Mouse (Mus musculus): Measurements from ENCODE around the gene Unc93a2.
"Not testable (repeated sequence)": the region's sequence is repeated elsewhere in the genome, so short reads cannot be mapped to it uniquely, and the experiment has no call there.

- not testable (repeated sequence) for TF ChIP-seq CTCF (IDR thresholded peaks at IDR 0.05; ENCODE audit: extremely low read depth, insufficient read length, insufficient replicate concordance, low read depth, low read length); POLR2A (IDR thresholded peaks at IDR 0.05; ENCODE audit: low read depth, low read length)
Measured at GRCm38 (mm10) chr17:7377907-7378306, 7.4 kb downstream of the Unc93a2 start.
